Mouse (Mus musculus) intestine, postnatal 0 days (tissue): ENCODE data around the gene Upp2. TPM values are rescaled to one million over a fixed set of nuclear protein-coding genes. Genes with fewer than 3 reads are reported as not detected.
A peak's percentile ranks its signal among the peaks of the same experiment; 100 is the strongest.

Experiments used
- ATAC-seq: fragments of 200-750 bp; cut with Nextera tagmentation; 2 replicates; pipeline ENCODE4 v1.8.0; 2017; ENCODE audit warnings: mild to moderate bottlenecking, moderate TSS enrichment, moderate library complexity
- H3K27ac ChIP-seq: fragments of 300-500 bp; sonication (generic); 2 replicates; pipeline ENCODE4 v1.5.1; 2014; ENCODE audit warnings: mild to moderate bottlenecking, low read depth, low read length, moderate library complexity
- H3K27me3 ChIP-seq: fragments of 300-500 bp; sonication (generic); replicated peaks from 2 replicates; pipeline ENCODE4 v1.6.1; 2014; ENCODE audit warnings: low read length, mixed read lengths; ENCODE audit not compliant: control insufficient read depth, insufficient read depth
- H3K36me3 ChIP-seq: fragments of 300-500 bp; sonication (generic); 2 replicates; pipeline ENCODE4 v1.6.1; 2014; ENCODE audit warnings: mild to moderate bottlenecking, moderate library complexity; ENCODE audit not compliant: control insufficient read depth, insufficient read depth
- H3K4me1 ChIP-seq: fragments of 300-500 bp; sonication (generic); replicated peaks from 2 replicates; pipeline ENCODE4 v1.6.1; 2014; ENCODE audit warnings: antibody characterized with exemption, low read length, mixed read lengths; ENCODE audit not compliant: control insufficient read depth, insufficient read depth
- H3K4me2 ChIP-seq: fragments of 300-500 bp; sonication (generic); replicated peaks from 2 replicates; pipeline ENCODE4 v1.6.1; 2014; ENCODE audit warnings: low read depth, mild to moderate bottlenecking, moderate library complexity
- H3K4me3 ChIP-seq: fragments of 300-500 bp; sonication (generic); 2 replicates; pipeline ENCODE4 v1.5.1; 2014; ENCODE audit warnings: low read depth, low read length
- H3K9ac ChIP-seq: fragments of 300-500 bp; sonication (generic); 2 replicates; pipeline ENCODE4 v1.6.1; 2014; ENCODE audit warnings: mild to moderate bottlenecking, low read depth, low read length
- H3K9me3 ChIP-seq: fragments of 300-500 bp; sonication (generic); 2 replicates; pipeline ENCODE4 v1.6.1; 2016; ENCODE audit warnings: mixed run types; ENCODE audit not compliant: control insufficient read depth
- CTCF ChIP-seq: sonication (generic); IDR thresholded peaks from 2 replicates; pipeline ENCODE4 v1.5.1; 2016; ENCODE audit warnings: low read depth, mild to moderate bottlenecking, control low read depth, antibody characterized with exemption, moderate library complexity
- WGBS: fragments of 180-500 bp; shearing (Covaris S2); extraction: QIAGEN DNeasy Blood & Tissue Kit; methylation state at CpG from one replicate; pipeline ENCODE4 v1.1.7; 2014; 5-methylcytosine and 5-hydroxymethylcytosine counted together
- polyA plus RNA-seq: library from polyadenylated mRNA; unstranded; fragments of >200 nt; fragmentation: Nextera tagmentation; extraction: Ambion mirVana; gene quantifications from 2 replicates; pipeline ENCODE4 v1.2.1, GENCODE M21; 2015

The Upp2 gene
- polyA plus RNA-seq, 1 experiment from 2014 or later = 3.8 TPM

DNA sequence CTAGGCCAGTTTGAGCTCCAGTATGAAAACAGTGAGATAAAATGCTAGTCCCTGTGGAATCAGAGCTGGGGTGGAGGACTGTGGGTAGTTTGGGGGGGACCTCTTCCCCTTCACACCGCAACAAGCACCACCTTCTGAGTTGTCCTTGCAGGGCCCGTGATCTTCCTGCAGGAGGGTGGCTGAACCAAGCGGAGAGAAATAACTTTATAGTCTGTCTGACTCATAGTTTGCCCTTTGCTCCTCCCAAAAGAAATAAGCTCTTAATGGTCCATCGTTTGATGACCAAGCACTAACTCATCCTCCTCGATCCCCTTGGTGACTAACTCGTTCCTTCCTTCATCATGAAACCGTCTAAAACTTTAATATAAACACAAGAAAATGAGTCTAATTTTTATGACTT, 20.8 kb upstream of the Upp2 start:
- 28% methylated on average over 7 of the region's 7 CpGs for WGBS
- Histone ChIP-seq H3K36me3 (no peaks in the 10 kb centered on the region), H3K9me3 (no peaks in the 10 kb centered on the region), H3K4me1 (no peaks in the 10 kb centered on the region), H3K4me2 (no peak overlapping the region), H3K4me3 (no peak overlapping the region), H3K27ac (no peak overlapping the region), H3K27me3 (no peaks in the 10 kb centered on the region), H3K9ac (no peak overlapping the region)
- no peak for TF ChIP-seq CTCF
- ATAC-seq = peak; percentile 67

DNA sequence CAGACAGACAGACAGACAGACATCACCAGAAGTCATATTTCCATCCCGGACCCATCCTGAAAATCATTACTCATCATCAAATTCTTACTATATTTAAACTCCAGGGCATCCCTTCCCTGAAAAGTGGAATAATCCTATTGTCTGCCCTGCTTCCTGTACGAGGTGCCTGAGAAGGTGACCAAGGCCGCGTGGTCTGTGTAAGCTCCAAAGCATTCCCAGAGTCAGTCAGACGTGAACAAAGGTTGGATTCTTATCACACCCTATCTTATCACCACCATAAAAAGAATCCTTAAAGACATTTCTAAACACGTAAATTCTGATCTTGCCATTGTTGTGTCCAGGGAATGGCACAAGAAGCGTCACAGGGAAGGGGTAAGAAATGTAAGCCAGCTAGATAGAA, 18.2 kb upstream of the Upp2 start:
- Histone ChIP-seq H3K4me3 (no peak overlapping the region), H3K27ac (no peak overlapping the region), H3K4me2 (no peak overlapping the region), H3K9me3 (no peaks in the 10 kb centered on the region), H3K36me3 (no peaks in the 10 kb centered on the region), H3K27me3 (no peaks in the 10 kb centered on the region), H3K4me1 (no peaks in the 10 kb centered on the region; the same call in 1 of the 2 replicates), H3K9ac (no peak overlapping the region)
- ATAC-seq = peak; percentile 79
- no peak for TF ChIP-seq CTCF
- 33% methylated on average over 7 of the region's 7 CpGs for WGBS

DNA sequence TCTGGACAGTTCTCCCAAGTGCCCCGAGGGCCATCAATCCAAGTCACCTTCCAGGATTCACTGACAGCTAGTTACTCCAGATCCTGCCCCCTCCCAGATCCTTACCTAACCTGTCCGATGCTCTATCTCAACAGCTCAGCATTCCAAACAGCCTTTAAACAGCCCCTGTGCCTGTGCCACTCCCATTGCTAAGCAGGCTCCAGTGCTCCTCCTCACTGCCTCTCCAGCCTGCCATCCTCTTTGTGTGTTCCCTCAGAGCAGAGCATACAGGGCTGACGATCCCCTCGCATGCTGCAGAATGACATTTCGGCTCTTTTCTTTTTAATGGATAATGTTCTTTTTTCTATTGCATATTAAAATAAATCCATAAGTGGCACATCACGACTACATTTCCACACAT, 17.1 kb upstream of the Upp2 start:
- H3K4me2 ChIP-seq = no peak overlapping the region
- 42% methylated on average over 6 of the region's 6 CpGs for WGBS
- no peaks in the 10 kb centered on the region for H3K27me3 ChIP-seq
- H3K4me1 ChIP-seq = no peaks in the 10 kb centered on the region; the same call in 1 of the 2 replicates
- H3K4me3 ChIP-seq = no peak overlapping the region
- no peak for TF ChIP-seq CTCF
- H3K9ac ChIP-seq = no peak overlapping the region
- H3K27ac ChIP-seq = no peak overlapping the region
- no peaks in the 10 kb centered on the region for H3K36me3 ChIP-seq
- H3K9me3 ChIP-seq = no peaks in the 10 kb centered on the region
- no peak for ATAC-seq

DNA sequence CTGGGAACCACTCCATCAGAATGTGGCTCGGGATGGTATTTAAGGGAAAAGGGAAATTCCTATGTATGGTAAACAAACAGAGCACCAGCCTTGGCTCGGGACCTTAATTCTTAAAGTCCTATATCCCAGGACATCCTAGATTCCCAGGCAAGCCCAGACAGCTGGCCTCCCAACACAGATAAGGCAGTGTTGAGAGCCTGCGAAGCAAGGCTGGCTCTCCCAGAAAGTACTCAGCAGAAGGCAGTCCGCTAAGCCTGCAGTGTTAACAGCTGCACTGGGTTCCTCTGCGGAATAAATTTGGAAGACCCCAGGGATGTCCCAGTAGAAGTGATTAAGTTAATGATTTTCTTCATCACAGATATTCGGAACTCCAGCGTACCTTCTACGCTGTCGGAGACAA, 16.6 kb upstream of the Upp2 start:
- 60% methylated on average over 9 of the region's 9 CpGs for WGBS
- Histone ChIP-seq H3K27me3 (no peaks in the 10 kb centered on the region), H3K9me3 (no peaks in the 10 kb centered on the region), H3K4me3 (no peak overlapping the region), H3K36me3 (no peaks in the 10 kb centered on the region), H3K4me2 (no peak overlapping the region), H3K9ac (no peak overlapping the region), H3K27ac (no peak overlapping the region), H3K4me1 (no peaks in the 10 kb centered on the region; the same call in 1 of the 2 replicates)
- TF ChIP-seq CTCF = no peak
- ATAC-seq = no peak

DNA sequence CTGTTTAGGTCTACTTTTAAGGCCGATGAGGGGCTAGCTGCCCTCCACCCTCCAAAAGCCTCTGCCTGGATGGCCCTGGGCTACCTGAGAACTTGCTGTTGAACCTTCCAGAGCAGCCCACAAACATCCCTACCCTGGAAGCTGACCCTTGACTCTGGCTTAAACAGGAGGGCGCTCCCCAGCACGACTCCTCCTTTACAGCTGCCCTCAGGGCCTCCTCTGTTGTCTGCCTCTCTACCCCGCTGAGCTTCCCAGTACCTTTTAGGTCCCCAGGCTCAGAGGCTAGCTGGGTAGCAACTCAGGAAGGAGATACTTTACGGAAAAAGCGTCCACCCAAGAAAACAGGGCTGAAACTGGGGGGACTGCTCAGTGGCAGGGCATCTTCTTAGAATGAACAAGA, 15.2 kb upstream of the Upp2 start:
- no peak overlapping the region for H3K4me2 ChIP-seq
- no peak for ATAC-seq
- 51% methylated on average over 6 of the region's 6 CpGs for WGBS
- H3K27ac ChIP-seq = no peak overlapping the region
- no peaks in the 10 kb centered on the region for H3K9me3 ChIP-seq
- H3K27me3 ChIP-seq = no peaks in the 10 kb centered on the region
- no peaks in the 10 kb centered on the region for H3K36me3 ChIP-seq
- no peak overlapping the region for H3K9ac ChIP-seq
- no peaks in the 10 kb centered on the region; the same call in 1 of the 2 replicates for H3K4me1 ChIP-seq
- no peak overlapping the region for H3K4me3 ChIP-seq
- TF ChIP-seq CTCF = no peak

DNA sequence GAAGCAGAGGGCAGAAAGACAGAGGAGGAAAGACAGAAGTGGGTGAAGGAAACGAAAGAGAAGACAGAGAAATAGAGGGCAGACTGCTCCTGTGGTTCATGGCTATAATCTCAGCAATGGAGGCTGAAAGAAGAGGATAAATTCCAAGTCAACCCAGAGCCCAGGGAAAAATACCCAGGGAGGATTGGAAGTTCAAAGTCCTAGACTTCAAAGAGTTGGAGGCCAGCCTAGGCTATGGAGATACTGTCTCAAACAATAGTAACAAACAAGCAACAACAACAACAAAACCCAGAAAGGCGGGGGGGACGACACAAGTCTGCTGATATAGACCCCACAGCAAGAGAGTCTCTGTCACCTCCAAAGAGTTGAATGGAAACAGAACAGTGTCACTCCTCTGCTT, 14.8 kb upstream of the Upp2 start:
- no peak for ATAC-seq
- H3K4me3 ChIP-seq = no peak overlapping the region
- no peak overlapping the region for H3K9ac ChIP-seq
- no peaks in the 10 kb centered on the region; the same call in none of the 2 replicates for H3K4me1 ChIP-seq
- no peaks in the 10 kb centered on the region for H3K36me3 ChIP-seq
- no peaks in the 10 kb centered on the region for H3K9me3 ChIP-seq
- no peak for TF ChIP-seq CTCF
- H3K27ac ChIP-seq = no peak overlapping the region
- no peak overlapping the region for H3K4me2 ChIP-seq
- H3K27me3 ChIP-seq = no peaks in the 10 kb centered on the region
- 65% methylated on average over 3 of the region's 3 CpGs for whole genome bisulfite sequencing
